Mouse (Mus musculus): Measurements from ENCODE around the gene Atp13a3. TPM values are rescaled to one million over a fixed set of nuclear protein-coding genes. Genes with fewer than 3 reads are reported as not detected.

Atp13a3 gene
- polyA plus RNA-seq, 1 experiment from 2014 or later = 12.6 TPM

Other genes starting within 250 kb of the Atp13a3 start
- gene Cpn2, start 138.5 kb downstream of the Atp13a3 start, polyA plus RNA-seq (2016; fragmentation: Nextera tagmentation; extraction: Ambion mirVana) = not detected in 2 replicates
- 0.23 and 0.68 TPM in 2 replicates for gene Lrrc15, start 122.7 kb downstream of the Atp13a3 start, polyA plus RNA-seq (2016; fragmentation: Nextera tagmentation; extraction: Ambion mirVana)
- gene Gp5, start 95.2 kb downstream of the Atp13a3 start, polyA plus RNA-seq (2016; fragmentation: Nextera tagmentation; extraction: Ambion mirVana) = 1.5 and 1.7 TPM in 2 replicates
- 18.9 and 21.6 TPM in 2 replicates for gene Tmem44, start 144.9 kb upstream of the Atp13a3 start, polyA plus RNA-seq (2016; fragmentation: Nextera tagmentation; extraction: Ambion mirVana)
- gene Lsg1, start 181.6 kb upstream of the Atp13a3 start, polyA plus RNA-seq (2016; fragmentation: Nextera tagmentation; extraction: Ambion mirVana) = 84.5 and 88.0 TPM in 2 replicates
- gene Fam43a, start 193.7 kb upstream of the Atp13a3 start, polyA plus RNA-seq (2016; fragmentation: Nextera tagmentation; extraction: Ambion mirVana) = 11.0 and 16.9 TPM in 2 replicates

All from limb, embryonic 10.5 days (tissue).